Mouse (Mus musculus) G1E (cell line): ENCODE results near the gene Gimap3.

Experiments
- CTCF ChIP-seq: IDR thresholded peaks from 2 replicates; pipeline ENCODE4 v1.5.1; 2012; ENCODE audit warnings: low read depth, low read length, inconsistent platforms, mixed read lengths
- GATA1 ChIP-seq: IDR thresholded peaks from 2 replicates; pipeline ENCODE4 v1.6.1; 2012; ENCODE audit warnings: borderline replicate concordance, low read length, inconsistent platforms, mixed read lengths
- GATA2 ChIP-seq: IDR thresholded peaks from 2 replicates; pipeline ENCODE4 v1.6.1; 2012; ENCODE audit warnings: low read depth, low read length, inconsistent platforms, borderline replicate concordance
- POLR2AphosphoS5 ChIP-seq: IDR thresholded peaks from 2 replicates; pipeline ENCODE4 v1.6.1; 2012; ENCODE audit warnings: low read depth, low read length, inconsistent platforms; ENCODE audit not compliant: insufficient replicate concordance
- TAL1 ChIP-seq: conservative IDR thresholded peaks from 2 replicates; pipeline ENCODE4 v1.6.1; 2012; ENCODE audit warnings: low read depth, low read length, inconsistent platforms, mixed read lengths

GRCm38 (mm10) chr6:48806746-48807145 lies 36.1 kb upstream of the Gimap3 start:
- TF ChIP-seq CTCF: no peak
- TF ChIP-seq GATA2: no peak
- TF ChIP-seq GATA1: no peak
- TF ChIP-seq TAL1: no peak
- no peak for TF ChIP-seq POLR2AphosphoS5
